Mouse (Mus musculus): ENCODE measurements around the gene Pdcd4.
"Not testable (repeated sequence)": the region's sequence is repeated elsewhere in the genome, so short reads cannot be mapped to it uniquely, and the experiment has no call there.

- not testable (repeated sequence) for TF ChIP-seq CTCF (IDR thresholded peaks at IDR 0.05; ENCODE audit: insufficient read depth, low read length); POLR2A (IDR thresholded peaks at IDR 0.05; ENCODE audit: borderline replicate concordance, extremely low read depth, low read depth, low read length)
These were observed 30.0 kb downstream of the Pdcd4 start for GRCm38 (mm10) chr19:53921996-53922395.
